Mouse (Mus musculus): ENCODE results near the gene Fkbp14. TPM values are rescaled to one million over a fixed set of nuclear protein-coding genes. Genes with fewer than 3 reads are reported as not detected.

The Fkbp14 gene
- polyA plus RNA-seq (2015; fragmentation: Nextera tagmentation; extraction: Ambion mirVana), result 8.4 and 8.7 TPM in 2 replicates

GRCm38 (mm10) chr6:54597208-54597607 lies at the start of gene Fkbp14:
Fkbp14 (minus strand) TSS chr6:54597308.
- Histone ChIP-seq H3K4me3 (ENCODE audit: low read depth, low read length) (peak within 1 kb of the TSS; percentile 85), H3K4me1 (replicated peaks; ENCODE audit: control insufficient read depth, insufficient read depth, low read length) (peaks cover 13% of the 10 kb centered on the region; the same call in 1 of the 2 replicates), H3K27ac (ENCODE audit: low read depth, low read length) (no peak within 1 kb of the TSS), H3K4me2 (replicated peaks; ENCODE audit: low read depth) (peak within 1 kb of the TSS; percentile 97; the same call in 1 of the 2 replicates), H3K36me3 (ENCODE audit: control insufficient read depth, insufficient read depth) (no peaks in the 10 kb centered on the region), H3K9ac (ENCODE audit: low read depth, low read length) (no peak within 1 kb of the TSS), H3K9me3 (ENCODE audit: control insufficient read depth) (no peaks in the 10 kb centered on the region), H3K27me3 (replicated peaks; ENCODE audit: control insufficient read depth, insufficient read depth, low read length) (no peaks in the 10 kb centered on the region)
- WGBS, result 79% methylated on average over 4 of the region's 4 CpGs
- no peak for TF ChIP-seq CTCF (IDR thresholded peaks at IDR 0.05; ENCODE audit: low read depth)
- no peak for ATAC-seq

DNA sequence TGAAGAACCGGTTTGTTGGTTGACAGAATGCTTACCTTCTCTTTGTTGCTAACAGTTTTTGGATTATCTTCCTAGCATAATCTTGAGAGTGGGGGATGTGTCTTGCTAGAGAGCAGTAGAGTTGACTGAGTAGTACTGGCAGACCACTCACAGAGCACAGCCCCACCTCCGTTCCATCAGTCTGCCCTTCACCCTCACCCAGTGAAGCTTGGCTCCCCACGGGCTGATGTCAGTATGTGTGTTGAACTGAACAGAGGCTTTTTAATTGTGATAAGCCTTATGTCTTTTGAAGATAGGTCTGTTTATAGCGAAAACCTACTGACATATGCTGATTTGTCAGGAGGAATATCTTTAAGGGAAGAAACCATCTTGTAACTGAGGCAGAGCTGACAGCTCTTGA lies 46.1 kb upstream of the Fkbp14 start:
- Histone ChIP-seq H3K9ac (ENCODE audit: low read depth, low read length) (no peak overlapping the region), H3K27ac (ENCODE audit: low read depth, low read length) (no peak overlapping the region), H3K4me1 (replicated peaks; ENCODE audit: control insufficient read depth, insufficient read depth, low read length) (no peaks in the 10 kb centered on the region), H3K4me3 (ENCODE audit: low read depth, low read length) (no peak overlapping the region), H3K4me2 (replicated peaks; ENCODE audit: low read depth) (no peak overlapping the region), H3K36me3 (ENCODE audit: control insufficient read depth, insufficient read depth) (0 out of 2 replicates have a peak, but pooled peaks cover 5% of the 10 kb centered on the region), H3K27me3 (replicated peaks; ENCODE audit: control insufficient read depth, insufficient read depth, low read length) (no peaks in the 10 kb centered on the region), H3K9me3 (ENCODE audit: control insufficient read depth) (no peaks in the 10 kb centered on the region)
- WGBS, result 82% methylated on average over 4 of the region's 4 CpGs
- no peak for TF ChIP-seq CTCF (IDR thresholded peaks at IDR 0.05; ENCODE audit: low read depth)
- no peak for ATAC-seq

DNA sequence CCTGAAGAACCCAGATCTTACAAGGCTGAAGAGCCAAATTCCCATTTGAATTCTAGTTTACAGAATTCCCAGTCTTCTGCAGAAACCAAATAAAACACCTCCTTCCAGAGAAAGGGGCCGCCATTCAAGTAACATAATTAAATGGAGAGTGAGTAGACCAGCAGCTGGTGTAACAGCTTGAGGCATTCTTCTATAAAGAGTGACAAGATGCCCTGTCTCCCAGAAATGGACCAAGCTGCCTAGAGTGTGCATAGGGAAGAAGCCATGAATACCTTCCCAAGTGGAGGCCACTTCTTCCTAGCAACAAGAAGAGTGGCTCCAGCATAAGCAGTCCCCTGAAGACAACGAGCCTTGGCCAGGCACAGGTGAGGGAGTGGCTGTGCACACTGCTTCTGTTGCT lies 44.8 kb upstream of the Fkbp14 start:
- 0 out of 2 replicates have a peak, but pooled peaks cover 8% of the 10 kb centered on the region for H3K36me3 ChIP-seq (ENCODE audit: control insufficient read depth, insufficient read depth)
- TF ChIP-seq CTCF (IDR thresholded peaks at IDR 0.05; ENCODE audit: low read depth), result no peak
- H3K4me1 ChIP-seq (replicated peaks; ENCODE audit: control insufficient read depth, insufficient read depth, low read length), result no peaks in the 10 kb centered on the region
- no peak overlapping the region for H3K4me2 ChIP-seq (replicated peaks; ENCODE audit: low read depth)
- H3K9me3 ChIP-seq (ENCODE audit: control insufficient read depth), result no peaks in the 10 kb centered on the region
- H3K27me3 ChIP-seq (replicated peaks; ENCODE audit: control insufficient read depth, insufficient read depth, low read length), result no peaks in the 10 kb centered on the region
- H3K4me3 ChIP-seq (ENCODE audit: low read depth, low read length), result no peak overlapping the region
- WGBS, result 84% methylated on average over 2 of the region's 2 CpGs
- no peak overlapping the region for H3K27ac ChIP-seq (ENCODE audit: low read depth, low read length)
- H3K9ac ChIP-seq (ENCODE audit: low read depth, low read length), result no peak overlapping the region
- ATAC-seq, result no peak

- no peaks in the 10 kb centered on the region for H3K27me3 ChIP-seq (replicated peaks; ENCODE audit: control insufficient read depth, insufficient read depth, low read length)
- H3K4me1 ChIP-seq (replicated peaks; ENCODE audit: control insufficient read depth, insufficient read depth, low read length), result no peaks in the 10 kb centered on the region
- H3K4me3 ChIP-seq (ENCODE audit: low read depth, low read length), result no peak overlapping the region
- H3K27ac ChIP-seq (ENCODE audit: low read depth, low read length), result no peak overlapping the region
- H3K4me2 ChIP-seq (replicated peaks; ENCODE audit: low read depth), result no peak overlapping the region
- 91% methylated on average over 3 of the region's 3 CpGs for WGBS
- no peaks in the 10 kb centered on the region for H3K9me3 ChIP-seq (ENCODE audit: control insufficient read depth)
- TF ChIP-seq CTCF (IDR thresholded peaks at IDR 0.05; ENCODE audit: low read depth), result no peak
- H3K9ac ChIP-seq (ENCODE audit: low read depth, low read length), result no peak overlapping the region
- ATAC-seq, result no peak
- 0 out of 2 replicates have a peak, but pooled peaks cover 8% of the 10 kb centered on the region for H3K36me3 ChIP-seq (ENCODE audit: control insufficient read depth, insufficient read depth)
These were observed 42.8 kb upstream of the Fkbp14 start for GRCm38 (mm10) chr6:54639877-54640276.

GRCm38 (mm10) chr6:54631462-54631861 lies 34.4 kb upstream of the Fkbp14 start:
- Histone ChIP-seq H3K36me3 (ENCODE audit: control insufficient read depth, insufficient read depth) (peaks cover 24% of the 10 kb centered on the region), H3K9ac (ENCODE audit: low read depth, low read length) (no peak overlapping the region), H3K27ac (ENCODE audit: low read depth, low read length) (no peak overlapping the region), H3K4me1 (replicated peaks; ENCODE audit: control insufficient read depth, insufficient read depth, low read length) (no peaks in the 10 kb centered on the region), H3K4me3 (ENCODE audit: low read depth, low read length) (no peak overlapping the region), H3K9me3 (ENCODE audit: control insufficient read depth) (no peaks in the 10 kb centered on the region), H3K4me2 (replicated peaks; ENCODE audit: low read depth) (no peak overlapping the region), H3K27me3 (replicated peaks; ENCODE audit: control insufficient read depth, insufficient read depth, low read length) (no peaks in the 10 kb centered on the region)
- no peak for ATAC-seq
- WGBS, result 44% methylated on average over 3 of the region's 3 CpGs
- TF ChIP-seq CTCF (IDR thresholded peaks at IDR 0.05; ENCODE audit: low read depth), result peak; percentile 66

GRCm38 (mm10) chr6:54629734-54630133 lies 32.6 kb upstream of the Fkbp14 start:
- H3K9me3 ChIP-seq (ENCODE audit: control insufficient read depth), result no peaks in the 10 kb centered on the region

GRCm38 (mm10) chr6:54628381-54628780 lies 31.3 kb upstream of the Fkbp14 start:
- H3K9ac ChIP-seq (ENCODE audit: low read depth, low read length), result no peak overlapping the region
- TF ChIP-seq CTCF (IDR thresholded peaks at IDR 0.05; ENCODE audit: low read depth), result no peak
- peaks cover 34% of the 10 kb centered on the region for H3K36me3 ChIP-seq (ENCODE audit: control insufficient read depth, insufficient read depth)
- no peaks in the 10 kb centered on the region for H3K9me3 ChIP-seq (ENCODE audit: control insufficient read depth)
- no peak overlapping the region for H3K4me3 ChIP-seq (ENCODE audit: low read depth, low read length)
- no peak overlapping the region for H3K27ac ChIP-seq (ENCODE audit: low read depth, low read length)
- ATAC-seq, result no peak
- WGBS, result 93% methylated on average over 3 of the region's 3 CpGs
- no peak overlapping the region for H3K4me2 ChIP-seq (replicated peaks; ENCODE audit: low read depth)
- no peaks in the 10 kb centered on the region for H3K27me3 ChIP-seq (replicated peaks; ENCODE audit: control insufficient read depth, insufficient read depth, low read length)
- H3K4me1 ChIP-seq (replicated peaks; ENCODE audit: control insufficient read depth, insufficient read depth, low read length), result no peaks in the 10 kb centered on the region

More at GRCm38 (mm10) chr6:54629734-54630133, 32.6 kb upstream of the Fkbp14 start:
- Histone ChIP-seq H3K4me2 (replicated peaks; ENCODE audit: low read depth) (no peak overlapping the region), H3K27ac (ENCODE audit: low read depth, low read length) (no peak overlapping the region), H3K4me1 (replicated peaks; ENCODE audit: control insufficient read depth, insufficient read depth, low read length) (no peaks in the 10 kb centered on the region), H3K9ac (ENCODE audit: low read depth, low read length) (no peak overlapping the region), H3K36me3 (ENCODE audit: control insufficient read depth, insufficient read depth) (peaks cover 32% of the 10 kb centered on the region), H3K4me3 (ENCODE audit: low read depth, low read length) (no peak overlapping the region), H3K27me3 (replicated peaks; ENCODE audit: control insufficient read depth, insufficient read depth, low read length) (no peaks in the 10 kb centered on the region)
- peak; percentile 77 for TF ChIP-seq CTCF (IDR thresholded peaks at IDR 0.05; ENCODE audit: low read depth)
- no peak for ATAC-seq
- WGBS, result 32% methylated on average over 7 of the region's 7 CpGs

All from intestine, postnatal 0 days (tissue).